Mouse (Mus musculus) frontal cortex, adult (tissue): ENCODE measurements around the gene Dnase1l3.
A peak's percentile ranks its signal among the peaks of the same experiment; 100 is the strongest.

Source experiments
- ATAC-seq: cut with Nextera tagmentation; 2 replicates; pipeline ENCODE4 v1.9.2; 2017; ENCODE audit warnings: mild to moderate bottlenecking, moderate library complexity, mixed read lengths; ENCODE audit not compliant: low TSS enrichment

Dnase1l3 gene

DNA sequence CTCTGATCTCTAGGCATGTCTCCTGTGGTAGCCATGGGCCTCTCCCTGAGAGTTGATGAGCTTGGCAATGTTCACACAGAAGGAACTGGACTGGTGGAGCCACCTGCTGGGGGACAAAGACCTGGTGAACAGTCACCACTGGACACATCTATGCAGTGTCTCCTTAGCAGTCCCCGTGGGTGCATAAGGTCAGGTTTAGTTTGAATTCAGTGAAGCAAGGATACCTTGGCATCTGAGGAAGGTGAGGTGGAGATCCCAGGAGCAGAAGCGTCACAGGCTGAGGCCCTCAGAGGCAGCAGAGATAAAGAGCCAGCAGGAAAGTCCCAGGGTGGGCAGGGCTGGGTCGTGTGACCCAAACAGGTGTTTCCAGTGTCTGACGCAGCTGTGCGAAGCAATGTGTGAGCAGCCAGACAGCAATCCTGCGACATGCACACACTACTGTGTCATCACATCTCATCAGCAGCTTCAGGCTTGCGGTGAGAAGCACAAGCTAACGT, at the start of gene Dnase1l3:
Dnase1l3 (minus strand) TSS at position 303 of the 497 bp plus-strand sequence.
- ATAC-seq = 0 out of 2 replicates have a peak, but pooled peaks have one; percentile 52

GRCm38 (mm10) chr14:8042577-8042976, 48.2 kb upstream of the Dnase1l3 start:
- ATAC-seq = no peak

DNA sequence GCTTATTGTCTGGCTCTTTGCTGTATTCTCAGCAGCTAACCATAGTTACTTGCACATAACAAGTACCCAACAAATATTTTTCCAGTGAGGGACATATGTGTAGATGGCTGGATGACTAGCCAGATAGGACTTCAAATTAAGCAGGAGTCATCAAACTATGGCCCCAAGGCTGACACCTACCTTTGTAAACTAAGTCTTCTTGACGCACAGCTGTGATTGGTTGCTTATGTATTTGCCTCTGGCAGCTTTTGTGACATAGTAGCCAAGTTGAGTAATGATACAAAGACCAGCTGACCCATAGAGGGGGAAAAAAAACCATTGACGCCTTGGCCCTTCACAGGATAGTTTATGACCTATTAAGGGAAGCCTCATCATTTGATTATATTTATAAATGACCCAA, 47.7 kb upstream of the Dnase1l3 start:
- no peak for ATAC-seq

DNA sequence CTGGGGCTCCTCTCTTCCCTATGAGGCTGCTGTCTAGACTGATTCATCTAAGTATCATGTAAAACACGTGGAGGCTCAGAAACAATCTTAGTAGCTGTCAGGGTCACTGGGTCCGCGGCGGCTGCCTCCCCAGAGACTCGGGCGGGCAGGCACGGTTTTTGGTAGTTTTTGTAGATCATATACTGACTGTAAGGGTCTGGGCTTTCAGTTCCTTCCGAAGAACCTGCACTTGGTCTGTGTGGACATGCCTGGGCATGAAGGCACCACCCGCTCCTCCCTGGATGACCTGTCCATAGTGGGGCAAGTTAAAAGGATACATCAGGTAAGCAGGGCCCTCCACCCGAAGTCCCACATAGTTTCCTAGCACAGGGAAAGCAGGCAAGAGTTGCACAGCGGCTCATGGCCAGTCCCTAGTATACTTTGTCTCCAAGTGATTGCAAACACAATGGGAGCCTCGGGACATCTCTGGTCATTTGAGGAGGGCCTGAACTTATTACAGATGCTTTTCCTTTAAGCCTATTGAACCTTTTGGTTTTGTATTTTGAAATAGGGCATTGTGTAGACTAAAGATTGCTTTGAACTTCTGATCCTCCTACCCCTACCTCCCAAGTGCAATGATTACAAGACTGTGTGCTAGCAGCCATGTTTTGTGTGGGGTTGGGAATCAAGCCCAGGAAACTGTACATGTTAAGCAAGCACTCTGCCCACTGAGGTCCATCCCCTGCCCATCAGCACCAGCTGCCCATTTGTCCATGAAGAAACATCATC, 46.7 kb upstream of the Dnase1l3 start:
- ATAC-seq = no peak

DNA sequence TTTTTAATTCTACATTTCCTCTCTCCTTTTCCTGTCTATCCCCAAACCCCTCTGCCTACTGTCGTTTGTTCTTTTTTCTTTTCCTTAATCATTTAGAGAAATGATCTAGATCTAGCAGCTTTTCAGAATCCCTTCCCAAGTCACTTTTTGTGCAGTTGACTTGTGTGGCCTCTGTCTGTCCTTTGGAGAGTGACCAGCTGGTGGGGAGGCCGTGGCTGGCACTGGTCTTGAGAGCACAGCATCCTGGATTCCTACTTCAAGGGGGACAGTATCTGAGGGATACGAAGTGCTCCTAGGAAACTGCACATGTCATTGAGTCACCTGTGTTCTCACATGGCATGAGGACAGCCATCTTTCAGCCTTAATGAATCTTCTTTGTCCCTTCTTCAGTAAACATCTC, 45.8 kb upstream of the Dnase1l3 start:
- no peak for ATAC-seq

DNA sequence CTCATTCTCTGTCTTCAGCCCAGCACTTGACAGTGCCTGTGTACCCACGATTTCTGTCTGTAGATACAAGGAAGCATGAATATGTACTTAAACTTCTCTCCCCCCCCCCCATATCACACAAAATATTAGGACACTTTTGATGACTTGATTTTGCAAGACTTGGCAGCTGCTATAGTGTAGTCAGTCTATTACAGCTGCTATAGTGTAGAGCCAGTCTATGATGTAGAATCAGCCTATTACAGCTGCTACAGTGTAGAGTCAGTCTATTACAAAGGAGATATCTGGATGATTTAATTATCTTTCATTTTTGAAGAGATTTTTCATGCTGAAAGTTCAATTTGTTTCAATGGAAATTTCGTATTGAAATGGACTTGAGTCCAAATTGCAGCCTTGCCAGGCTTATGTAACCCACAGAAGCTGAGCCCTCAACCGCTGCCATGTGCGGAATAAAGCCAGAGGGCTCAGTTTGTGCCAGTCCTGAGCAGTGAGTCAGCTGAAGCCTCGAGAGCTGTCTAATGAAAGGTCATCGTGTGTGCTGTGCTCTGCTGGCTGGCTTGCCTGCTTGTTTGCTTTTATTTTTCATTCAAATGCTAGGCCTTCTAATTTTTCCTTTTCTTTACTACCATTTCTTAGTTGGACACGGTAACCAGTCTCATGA, 44.5 kb upstream of the Dnase1l3 start:
- ATAC-seq = peak; percentile 73

DNA sequence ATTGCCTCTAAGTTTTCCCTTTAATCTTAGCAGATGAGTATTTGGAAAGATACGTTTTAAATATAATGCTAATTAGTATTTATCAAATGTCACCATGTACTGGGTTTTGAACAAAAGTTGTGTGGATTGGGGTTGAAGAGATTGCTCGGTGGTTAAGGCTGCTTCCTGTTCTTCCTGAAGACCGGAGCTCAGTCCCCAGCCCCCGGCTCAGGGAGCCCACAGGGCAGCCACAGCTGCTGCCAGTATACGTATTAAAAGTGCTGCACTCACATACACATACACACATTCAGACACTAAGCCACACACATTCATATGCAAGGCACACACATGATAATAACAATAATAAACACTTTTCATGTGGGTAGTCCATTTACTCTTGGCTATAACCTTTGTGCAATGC, 43.8 kb upstream of the Dnase1l3 start:
- ATAC-seq = no peak

DNA sequence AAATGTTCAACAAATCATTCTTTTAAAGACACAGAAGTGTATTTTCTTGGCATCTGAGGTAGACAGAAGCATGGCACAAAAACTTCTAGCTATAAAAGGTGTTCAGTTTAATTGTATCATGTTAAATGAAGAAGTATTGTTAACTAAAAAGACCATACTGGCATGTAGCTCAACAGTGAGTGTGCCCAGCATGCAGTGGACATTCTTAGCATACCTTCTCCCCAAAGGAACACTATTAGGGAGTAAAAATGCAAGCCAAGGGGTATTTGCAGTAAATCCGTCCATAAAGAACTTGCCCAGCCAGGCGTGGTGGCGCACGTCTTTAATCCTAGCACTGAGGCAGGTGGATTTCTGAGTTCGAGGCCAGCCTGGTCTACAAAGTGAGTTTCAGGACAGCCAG, 42.0 kb upstream of the Dnase1l3 start:
- no peak for ATAC-seq

DNA sequence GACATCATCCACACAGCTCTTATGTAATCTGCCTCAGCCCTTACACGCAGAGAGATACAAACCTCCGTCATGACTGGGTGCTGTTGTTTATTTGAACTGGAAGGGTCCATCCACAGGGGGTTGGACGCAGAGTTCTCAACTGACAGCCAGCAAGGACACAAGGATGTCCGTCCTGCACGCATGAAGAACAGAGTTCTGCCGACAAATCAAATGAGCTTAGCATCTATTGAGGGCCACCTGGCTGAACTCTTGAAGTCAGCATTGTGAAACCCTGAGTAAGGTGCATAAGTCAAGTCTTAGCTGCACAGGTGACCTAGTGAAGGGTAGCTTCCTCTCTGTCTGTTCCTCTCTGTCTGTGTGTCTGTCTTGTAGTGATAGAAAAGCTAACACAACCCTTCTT, 41.6 kb upstream of the Dnase1l3 start:
- no peak for ATAC-seq

DNA sequence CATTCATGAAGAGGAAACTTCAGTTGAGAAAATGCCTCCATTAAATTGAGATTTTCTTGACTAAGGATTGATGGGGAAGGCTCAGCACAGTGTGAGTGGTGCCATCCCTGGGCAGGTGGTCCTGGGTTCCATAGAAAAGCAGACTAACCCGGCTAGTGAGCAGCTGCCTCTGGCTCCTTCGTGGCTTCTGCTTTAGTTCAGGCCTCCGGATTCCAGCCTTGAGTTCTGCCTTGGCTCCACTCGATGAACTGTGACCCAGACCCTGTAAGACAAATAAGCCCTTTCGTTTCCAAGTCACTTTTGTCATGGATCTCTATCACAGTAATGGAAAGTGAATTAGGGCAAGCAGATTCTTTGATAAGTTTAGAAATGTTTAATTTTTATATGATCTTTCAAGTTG, 40.2 kb upstream of the Dnase1l3 start:
- no peak for ATAC-seq

DNA sequence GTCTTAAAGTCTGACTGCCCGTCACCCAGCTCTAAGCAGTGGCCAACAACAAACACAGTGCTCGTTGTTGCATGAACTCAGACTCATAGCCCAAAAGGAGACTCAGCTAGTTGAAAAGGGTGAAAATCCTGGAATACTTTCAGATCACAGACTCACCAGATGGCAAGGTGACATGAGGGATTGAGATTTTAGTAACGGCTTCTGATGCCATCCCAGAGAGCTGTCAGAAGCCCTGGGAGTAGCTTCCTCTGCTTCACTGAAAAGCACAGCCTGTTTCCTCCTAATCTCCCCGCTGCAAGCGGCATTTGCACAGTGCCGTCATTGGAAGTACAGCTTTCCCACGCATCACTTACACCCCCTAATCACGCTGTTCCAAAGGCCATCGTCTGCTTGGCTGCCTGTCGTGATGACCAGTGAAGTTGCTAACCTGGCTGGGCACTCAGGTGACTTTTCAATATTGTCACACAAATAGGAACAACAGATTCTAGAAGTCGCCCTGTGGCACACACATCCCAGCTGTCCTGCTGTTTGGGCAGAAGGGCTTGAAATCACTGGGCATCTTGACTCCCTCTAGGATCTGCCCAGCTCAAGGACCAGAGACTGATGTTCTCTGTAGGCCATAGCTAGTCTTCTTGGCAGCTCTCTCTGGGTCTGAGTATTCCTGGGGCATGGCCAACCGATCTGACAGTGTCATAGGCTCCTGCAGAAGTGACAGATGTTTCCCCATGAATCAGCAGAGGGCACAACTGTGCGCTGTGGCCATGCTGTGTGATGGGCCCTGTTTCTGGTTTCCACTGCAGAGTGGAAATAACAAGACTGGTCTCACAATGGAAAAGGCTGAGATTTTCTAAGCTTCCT, 37.9 kb upstream of the Dnase1l3 start:
- ATAC-seq = peak; percentile 84

- no peak for ATAC-seq
Observed at GRCm38 (mm10) chr14:8030535-8030934, 36.2 kb upstream of the Dnase1l3 start.

DNA sequence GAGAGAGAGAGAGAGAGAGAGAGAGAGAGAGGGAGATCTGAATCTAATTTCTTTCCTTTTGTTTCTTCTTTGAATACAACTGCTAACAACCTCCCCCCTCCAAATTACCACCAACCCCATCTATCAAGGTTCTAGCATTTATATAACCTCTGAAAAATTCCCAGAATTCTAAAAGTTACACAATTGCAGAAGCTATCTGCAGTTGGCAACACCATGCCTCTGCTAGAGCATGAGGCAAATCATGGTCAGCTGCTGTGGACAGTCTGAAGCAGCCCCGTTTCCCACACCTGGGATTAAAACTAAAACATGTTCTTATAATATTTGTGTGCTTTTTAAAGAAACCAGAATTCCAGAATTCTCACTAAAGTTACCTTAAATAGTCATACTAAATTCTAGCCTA, 35.4 kb upstream of the Dnase1l3 start:
- no peak for ATAC-seq

GRCm38 (mm10) chr14:8028086-8028485, 33.7 kb upstream of the Dnase1l3 start:
- ATAC-seq = no peak

GRCm38 (mm10) chr14:8026769-8027531, 32.6 kb upstream of the Dnase1l3 start:
- peak; percentile 66 for ATAC-seq

DNA sequence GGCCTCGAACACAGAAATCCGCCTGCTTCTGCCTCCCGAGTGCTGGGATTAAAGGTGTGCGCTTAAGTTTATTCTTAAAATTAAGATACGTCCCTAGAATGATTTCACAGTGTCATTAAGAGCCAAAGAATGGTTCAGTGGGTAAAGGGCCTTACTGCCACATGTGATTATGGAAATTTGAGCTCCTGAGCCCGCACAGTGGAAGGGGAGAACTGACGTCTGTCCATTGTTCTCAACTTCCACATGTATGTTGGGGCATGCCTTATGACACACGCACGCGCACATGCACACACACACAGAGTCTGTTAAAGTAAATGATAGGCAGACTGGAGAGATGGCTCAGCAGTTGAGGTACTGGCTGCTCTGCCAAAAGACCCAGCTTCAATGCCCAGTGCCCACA, 30.6 kb upstream of the Dnase1l3 start:
- no peak for ATAC-seq

DNA sequence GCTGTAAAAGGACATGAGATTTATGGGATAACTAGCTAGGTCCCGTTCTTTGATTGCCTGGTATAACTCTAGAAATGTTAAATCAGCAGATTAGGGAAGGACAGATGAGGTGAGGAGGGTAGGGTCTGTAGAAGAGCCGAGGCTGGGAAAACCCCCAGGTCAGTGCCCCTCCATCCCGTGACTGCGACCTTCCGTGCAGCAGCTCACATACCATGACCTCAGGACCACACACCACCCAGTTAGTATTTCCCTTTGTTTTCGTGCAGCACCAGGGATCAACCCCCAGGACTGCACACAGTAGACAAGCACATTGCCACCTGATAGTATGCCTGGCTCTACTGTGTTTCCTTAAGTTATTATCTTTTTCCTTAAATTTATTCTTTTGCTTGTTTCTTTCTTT, 30.1 kb upstream of the Dnase1l3 start:
- ATAC-seq = no peak

GRCm38 (mm10) chr14:8020546-8020945, 26.2 kb upstream of the Dnase1l3 start:
- ATAC-seq = peak; percentile 46; the same call in 1 of the 2 replicates

- ATAC-seq = no peak
Observed at GRCm38 (mm10) chr14:8020011-8020410, 25.6 kb upstream of the Dnase1l3 start.

- ATAC-seq = no peak
Observed at GRCm38 (mm10) chr14:8016951-8017350, 22.6 kb upstream of the Dnase1l3 start.

- no peak for ATAC-seq
Observed at GRCm38 (mm10) chr14:8016276-8016675, 21.9 kb upstream of the Dnase1l3 start.

GRCm38 (mm10) chr14:8015756-8016155, 21.4 kb upstream of the Dnase1l3 start:
- ATAC-seq = no peak
